Mouse (Mus musculus) monocyte, adult 5-6 weeks (primary cell): Measurements from ENCODE around the gene Ttc19. TPM values are rescaled to one million over a fixed set of nuclear protein-coding genes. Genes with fewer than 3 reads are reported as not detected.
A peak's percentile ranks its signal among the peaks of the same experiment; 100 is the strongest.
"Not testable (repeated sequence)": the region's sequence is repeated elsewhere in the genome, so short reads cannot be mapped to it uniquely, and the experiment has no call there.

Experiments used
- ATAC-seq: fragments of 153-309, 156-312 bp; replicated peaks from 2 replicates; pipeline ENCODE4 v1.8.0; 2017; ENCODE audit warnings: mild to moderate bottlenecking; ENCODE audit not compliant: low TSS enrichment, insufficient number of reproducible peaks, severe bottlenecking, poor library complexity, low FRiP score
- total RNA-seq: library from RNA; stranded (forward); fragments of 200-1000, 200-491, 200-594 nt; gene quantifications from 3 replicates; pipeline ENCODE4 v1.2.3, GENCODE M21; 2017

Gene Ttc19
- total RNA-seq, 1 experiment from 2014 or later, result 19.5 TPM

DNA sequence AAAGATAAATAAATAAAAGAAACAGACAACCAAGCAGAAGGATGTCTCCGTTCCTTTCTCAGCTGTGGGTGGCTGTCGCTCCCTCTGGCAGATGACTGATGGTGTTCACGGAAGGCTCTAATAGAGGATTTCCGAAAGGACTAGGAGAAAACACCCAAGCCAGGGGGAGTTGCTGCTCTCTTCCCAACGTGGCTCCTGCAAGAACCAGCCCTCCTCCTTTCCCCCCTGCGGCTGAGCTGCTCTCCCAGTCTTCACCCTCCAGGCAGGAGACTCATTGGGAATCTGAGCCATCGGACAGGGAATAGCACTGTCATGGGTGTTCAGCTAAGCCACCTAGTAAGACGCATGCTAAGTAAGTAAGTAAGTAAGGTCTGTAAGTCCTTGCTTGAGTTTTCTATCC is 4.2 kb upstream of the Ttc19 start:
- ATAC-seq, result no peak

DNA sequence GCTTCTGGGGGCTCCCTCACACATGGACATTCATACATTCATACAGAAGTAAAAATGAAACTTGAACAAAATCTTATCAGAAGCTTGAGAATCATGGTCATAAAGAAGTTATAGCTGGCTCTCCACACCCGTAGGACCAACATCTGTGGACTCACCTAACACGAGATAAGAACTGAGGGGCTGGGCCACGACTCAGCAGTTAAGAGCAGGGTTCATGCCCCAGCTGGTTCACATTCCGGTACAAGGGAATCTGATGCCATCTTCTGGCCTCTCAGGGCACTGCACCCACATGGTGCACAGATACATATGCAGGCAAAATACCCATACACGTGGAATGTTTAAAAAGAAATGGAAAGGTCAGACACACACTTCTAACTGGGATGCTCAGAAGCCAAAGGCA is 3.2 kb upstream of the Ttc19 start:
- peak; percentile 56 for ATAC-seq

DNA sequence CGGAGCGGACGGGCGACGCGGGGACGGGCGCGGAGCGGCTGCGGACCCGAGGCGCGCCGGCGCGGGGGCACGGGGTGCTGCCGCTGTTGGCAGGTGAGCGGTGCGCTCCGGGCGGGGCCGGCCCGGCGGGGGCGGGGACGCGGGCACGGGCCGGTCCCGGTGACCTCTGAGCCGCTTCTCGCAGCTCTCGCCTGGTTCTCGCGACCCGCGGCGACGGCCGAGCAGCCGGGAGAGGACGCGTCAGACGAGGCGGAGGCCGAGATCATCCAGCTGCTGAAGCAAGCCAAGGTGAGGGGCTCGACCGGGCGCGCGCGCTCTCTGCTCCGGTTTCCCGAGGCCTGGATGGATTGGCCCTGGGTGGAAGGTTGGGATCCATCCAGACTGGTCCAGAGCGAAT is 326 bp downstream of the Ttc19 start:
- no peak for ATAC-seq

DNA sequence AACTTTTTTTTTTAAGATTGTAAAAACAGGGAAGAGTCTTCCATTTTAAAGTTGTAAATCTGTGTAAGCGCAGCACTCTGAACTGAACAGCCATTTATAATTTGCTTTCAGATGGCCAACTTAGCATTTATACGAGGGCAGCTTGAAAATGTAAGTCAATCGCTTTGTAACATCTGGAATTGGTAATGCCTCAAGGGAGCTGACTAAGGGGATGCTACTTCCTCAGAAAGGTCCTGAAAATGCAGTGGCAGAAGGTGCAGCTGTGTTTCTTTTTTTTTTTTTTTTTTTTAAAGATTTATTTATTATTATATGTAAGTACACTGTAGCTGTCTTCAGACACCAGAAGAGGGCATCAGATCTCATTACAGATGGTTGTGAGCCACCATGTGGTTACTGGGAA is 2.7 kb downstream of the Ttc19 start:
- ATAC-seq, result not testable (repeated sequence)

DNA sequence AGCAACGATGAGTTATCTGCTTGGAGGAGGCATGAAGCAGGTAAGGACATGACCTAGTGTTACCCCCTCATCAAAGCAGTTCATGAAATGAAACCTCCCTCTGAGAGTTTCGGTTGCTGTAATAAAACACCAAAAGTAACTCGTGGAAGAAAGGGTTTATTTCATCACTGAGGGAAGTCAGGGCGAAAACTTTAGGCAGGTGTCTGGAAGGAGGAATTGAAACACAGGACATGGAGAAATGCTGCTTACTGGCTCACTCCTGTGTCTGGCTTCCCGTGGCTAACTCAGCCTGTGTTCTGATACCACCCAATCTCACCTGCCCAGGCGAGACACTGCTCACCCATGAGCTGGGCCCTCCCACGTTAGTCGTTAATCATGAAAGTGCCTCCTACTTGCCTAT is 3.7 kb downstream of the Ttc19 start:
- no peak for ATAC-seq

DNA sequence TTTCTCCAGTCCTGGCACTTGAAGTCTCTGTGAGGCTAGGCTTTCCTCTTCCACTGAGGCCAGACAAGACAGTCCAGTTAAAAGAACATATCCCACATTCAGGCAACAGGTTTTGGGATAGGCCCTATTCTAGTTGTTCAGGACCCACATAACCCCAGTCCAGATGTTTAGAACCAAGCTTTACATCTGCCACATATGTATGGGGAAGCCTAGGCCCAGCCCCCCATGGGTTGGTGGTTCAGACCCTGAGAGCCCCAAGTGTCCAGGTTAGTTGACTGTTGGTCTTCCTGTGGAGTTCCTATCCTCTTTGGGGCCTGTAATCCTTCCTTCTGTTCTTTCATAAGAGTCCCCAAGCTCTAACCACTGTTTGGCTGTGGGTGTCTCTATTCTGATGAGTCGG is 6.4 kb downstream of the Ttc19 start:
- ATAC-seq, result no peak

DNA sequence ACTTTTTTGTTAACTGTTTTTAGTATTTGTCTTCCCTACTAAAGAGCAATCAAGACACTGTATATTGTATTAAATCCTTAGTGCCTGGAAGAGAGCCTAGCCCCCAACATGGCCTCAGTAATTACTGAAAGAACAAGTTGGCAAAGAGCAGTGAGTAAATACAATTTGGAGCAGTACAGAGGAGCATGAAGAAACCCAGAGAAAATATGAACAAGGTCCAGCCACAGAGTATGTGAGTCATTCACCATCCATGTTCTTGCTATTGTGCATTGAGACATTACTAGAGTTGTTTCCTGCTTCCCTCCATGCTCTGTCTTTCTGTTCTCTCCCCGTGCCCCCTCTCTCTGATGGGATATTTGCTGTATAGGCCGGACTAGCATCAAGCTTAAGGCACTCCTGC is 12.8 kb downstream of the Ttc19 start:
- no peak for ATAC-seq

DNA sequence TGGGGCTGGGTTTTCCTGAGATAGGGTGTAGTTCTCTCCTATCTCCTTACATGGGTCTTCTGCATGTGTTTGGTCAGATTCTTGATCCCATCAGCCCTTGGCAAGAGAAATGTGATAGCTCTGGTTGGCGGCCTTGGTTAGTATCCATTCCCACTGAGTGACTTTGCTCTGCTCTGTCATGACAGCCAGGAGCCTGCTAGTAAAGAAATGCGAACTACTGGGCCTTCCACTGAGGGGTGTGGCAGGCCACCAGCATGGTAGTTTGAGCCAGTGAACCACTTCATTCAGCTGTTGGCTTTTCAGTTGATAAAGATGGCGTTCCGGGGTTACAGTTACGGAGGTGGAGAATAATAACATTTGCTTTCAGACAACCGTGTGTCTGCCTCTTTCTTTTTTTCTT is 17.6 kb downstream of the Ttc19 start:
- ATAC-seq, result no peak

DNA sequence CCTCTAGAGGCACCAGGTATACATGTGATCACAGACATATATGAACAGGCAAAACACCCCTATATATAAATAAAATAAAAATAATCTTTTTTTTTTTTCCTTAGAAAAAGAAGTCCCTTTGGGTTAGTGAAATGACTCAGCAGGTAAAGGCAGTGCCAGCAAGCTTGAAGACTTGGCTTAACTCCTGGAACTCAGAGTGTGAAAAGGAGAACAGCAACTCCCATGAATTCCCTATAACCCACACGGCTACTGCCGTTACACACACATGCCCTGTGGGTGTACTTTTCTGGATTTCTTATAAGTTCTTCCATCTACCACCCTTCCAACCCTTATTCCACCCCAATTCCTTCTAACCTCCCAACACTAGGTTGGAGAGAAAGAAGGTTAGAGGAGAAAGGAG is 24.6 kb downstream of the Ttc19 start:
- no peak for ATAC-seq

DNA sequence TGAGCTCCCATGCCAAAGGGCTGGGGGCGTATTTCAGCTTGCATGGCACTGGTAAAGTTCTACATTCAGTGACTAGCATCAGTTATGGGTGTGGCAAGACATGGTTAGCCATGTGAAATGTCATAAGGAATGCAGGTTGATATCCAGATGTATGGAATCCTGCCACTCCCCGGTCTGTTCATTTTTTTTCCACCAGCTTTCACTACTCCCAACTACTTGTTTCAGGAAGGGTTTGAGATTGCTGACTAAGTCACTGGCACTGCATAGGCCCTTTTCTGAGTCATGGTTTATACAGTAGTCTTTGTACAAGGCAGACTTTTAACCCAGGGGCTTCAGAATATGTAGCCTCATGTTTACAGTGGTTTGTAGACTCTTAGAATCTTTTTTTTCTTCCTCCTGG is 28.0 kb downstream of the Ttc19 start:
- no peak for ATAC-seq

DNA sequence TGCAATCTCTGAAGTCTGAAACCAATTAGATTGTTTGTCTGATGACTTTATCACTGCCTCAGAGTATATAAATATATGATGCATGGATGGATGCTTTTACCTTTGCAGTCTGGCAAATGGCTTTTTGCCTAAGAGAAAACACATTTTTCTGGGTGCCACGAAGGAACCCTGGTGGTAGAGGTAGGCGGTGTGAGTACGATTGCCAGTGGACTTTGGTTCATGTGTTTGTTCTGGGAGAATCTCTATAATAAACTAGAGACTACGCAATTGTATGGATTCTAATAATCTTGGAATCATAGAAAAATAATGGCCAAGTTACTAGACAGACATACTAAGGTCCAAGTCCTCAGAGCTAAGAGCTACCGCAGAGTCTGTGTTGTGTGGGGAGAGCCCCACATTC is 33.7 kb downstream of the Ttc19 start:
- ATAC-seq, result no peak

DNA sequence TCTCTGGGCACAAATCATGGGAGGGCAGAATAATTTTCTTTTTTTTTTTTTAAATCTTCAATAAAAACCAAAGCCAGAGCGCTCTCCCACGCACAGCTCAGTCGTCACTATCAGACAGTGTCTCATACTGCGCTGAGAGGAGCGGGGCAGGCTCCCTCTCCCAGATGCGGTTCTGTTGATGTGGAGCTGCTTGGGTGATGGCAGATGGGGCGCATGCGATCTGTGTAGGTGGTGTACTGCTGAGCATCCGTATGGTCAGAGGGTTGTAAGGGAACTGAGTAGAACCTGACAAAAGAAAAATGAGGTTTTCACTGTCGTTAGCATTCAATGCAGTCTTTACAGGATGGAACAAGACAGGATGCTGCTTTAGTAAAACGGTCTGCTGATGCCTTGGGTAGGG is 36.5 kb downstream of the Ttc19 start:
- no peak for ATAC-seq

DNA sequence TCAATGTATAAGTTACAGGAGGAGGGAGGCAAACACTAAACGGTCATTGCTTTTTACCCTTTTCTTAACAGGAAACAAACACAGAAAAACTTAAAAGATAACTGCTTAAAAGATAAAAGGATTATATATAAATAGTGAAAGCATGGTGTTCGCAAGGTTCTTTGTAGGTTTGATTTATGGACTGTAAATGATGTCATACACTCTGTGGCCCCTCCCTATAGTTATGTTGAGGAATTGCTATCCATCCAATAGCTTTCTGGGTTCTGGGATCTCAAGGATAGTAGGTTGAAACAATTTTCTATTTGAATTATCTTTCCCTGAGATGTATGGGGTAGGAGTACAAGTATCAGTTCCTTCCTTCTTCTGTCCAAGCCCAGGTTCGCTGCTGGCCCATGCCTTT is 38.8 kb downstream of the Ttc19 start:
- ATAC-seq, result no peak

DNA sequence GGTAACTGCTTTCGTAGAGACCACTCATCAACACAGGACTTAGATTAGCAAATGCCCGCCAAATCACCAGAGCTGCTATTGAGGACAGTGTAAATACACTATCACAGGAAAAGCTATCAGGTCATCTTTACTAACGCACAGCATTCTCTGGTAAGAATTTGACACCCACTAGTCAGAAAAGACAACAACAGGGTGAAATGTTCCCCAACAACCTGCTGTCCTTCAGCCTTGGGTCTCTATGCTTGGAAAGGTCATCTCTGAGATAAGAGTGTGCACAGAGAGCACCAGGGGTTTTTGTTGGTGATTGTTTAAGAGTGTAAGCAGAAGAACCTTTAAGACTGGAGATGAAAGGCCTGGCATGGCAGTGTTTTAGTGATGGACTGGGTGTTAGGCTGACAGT is 42.4 kb downstream of the Ttc19 start:
- no peak for ATAC-seq

DNA sequence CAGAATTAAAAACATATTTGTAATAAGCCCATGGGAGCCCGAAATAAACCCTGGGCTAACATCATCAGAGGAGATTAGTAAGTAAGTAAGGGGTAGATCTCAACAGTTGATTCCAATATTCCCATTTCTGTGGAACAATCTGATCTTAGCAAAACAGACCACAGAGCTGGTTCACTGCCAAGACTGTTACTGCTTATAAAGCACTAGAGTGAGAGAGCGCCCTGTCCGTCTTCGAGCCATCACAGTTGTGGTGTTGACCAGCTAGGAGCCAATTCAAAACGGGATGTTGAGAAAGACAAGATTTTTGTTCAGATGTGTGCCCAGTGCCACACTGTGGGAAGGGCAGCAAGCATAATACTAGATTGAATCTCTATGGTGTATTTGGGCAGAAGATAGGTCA is 49.9 kb downstream of the Ttc19 start:
- ATAC-seq, result no peak

DNA sequence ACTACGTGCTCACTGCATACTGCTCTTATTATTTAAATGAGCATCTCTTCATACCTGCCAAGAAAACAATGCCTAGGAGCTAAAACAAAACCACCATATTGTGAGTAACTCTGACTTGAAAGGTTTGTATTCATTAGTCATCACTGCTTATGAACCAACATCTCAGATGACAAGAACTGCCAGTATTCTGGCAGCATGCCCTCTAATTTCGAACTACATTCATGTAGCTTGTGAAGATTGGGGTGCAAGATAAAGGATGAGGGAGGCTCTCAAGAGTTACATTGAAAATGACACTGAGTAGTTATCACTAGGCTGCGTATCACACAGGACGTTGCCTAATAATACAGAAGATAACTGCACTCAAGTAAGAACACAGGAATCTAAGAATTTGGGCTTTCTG is 51.0 kb downstream of the Ttc19 start:
- ATAC-seq, result no peak

DNA sequence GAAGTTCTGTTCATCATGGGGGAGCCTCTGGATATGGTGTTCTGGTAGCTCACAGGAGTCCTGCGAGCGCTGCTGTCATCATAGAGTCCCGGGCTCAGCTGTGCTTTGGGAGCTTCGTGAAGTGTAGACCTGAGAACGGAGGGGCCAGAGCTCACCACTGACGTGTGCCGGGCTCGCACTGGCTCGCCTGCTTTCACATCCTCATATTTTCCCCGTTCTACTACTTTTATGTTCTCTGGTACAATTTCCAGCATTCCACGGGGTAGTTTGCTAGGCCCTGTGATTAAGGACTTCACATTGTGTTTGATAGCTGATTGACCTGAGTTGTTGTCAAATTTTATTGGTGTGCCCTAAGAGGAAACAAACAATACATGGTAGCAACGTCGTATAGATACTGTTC is 61.7 kb downstream of the Ttc19 start:
- no peak for ATAC-seq

DNA sequence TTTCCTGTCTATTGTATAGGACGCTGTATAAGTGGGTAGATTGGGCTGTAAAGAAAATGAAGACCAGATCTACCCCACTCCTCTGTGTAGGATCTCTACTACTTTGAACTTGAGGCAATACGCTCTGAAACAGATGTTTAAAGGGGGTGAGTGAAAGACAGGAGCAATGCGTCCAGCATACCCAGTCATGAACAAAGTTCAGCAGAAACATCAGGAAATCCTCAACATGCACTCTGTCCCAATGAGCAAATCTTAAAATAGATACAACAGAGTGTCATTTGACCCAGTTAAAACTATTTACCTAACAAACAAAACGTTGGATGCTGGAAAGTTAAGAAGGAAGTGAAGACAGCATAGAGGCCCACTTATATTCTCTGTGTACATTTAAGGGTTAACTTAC is 70.7 kb downstream of the Ttc19 start:
- ATAC-seq, result no peak

DNA sequence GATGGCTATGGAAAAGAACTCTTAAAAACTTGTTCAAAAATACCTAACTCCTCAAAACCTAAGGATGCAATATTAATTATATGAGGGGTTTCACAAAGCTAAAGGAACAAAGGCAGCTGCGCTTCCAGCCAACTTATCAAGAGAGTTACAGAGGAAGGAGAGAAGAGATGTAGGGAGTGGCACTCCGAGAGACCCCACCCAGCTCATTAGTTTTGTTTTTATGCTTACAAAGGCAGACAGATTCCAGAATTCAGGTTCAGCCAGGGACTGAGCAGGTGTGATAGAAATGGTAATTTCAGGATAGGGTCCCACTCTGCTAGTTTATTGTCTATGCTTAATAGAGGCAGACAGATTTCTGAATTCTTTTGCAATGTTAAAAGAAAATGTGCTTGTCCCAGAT is 73.9 kb downstream of the Ttc19 start:
- ATAC-seq, result no peak

DNA sequence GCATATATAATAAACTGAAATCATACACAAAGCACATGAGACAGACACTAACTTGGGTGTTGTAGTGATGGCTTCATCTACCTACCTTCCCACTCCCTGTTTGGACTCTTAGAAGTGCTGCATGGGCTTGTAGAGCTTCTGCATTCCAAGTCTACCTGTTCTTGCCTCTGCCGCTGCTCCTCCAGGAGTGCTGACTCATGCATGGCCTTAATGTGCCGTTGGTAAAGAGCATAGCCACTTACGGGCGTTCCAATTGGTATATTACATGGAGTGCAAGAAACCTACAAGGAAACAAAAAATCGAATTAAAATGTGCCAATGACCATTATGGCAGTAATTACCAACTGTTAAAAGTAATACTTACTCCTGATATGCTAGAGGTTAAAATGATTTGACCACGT is 85.6 kb downstream of the Ttc19 start:
- no peak for ATAC-seq

DNA sequence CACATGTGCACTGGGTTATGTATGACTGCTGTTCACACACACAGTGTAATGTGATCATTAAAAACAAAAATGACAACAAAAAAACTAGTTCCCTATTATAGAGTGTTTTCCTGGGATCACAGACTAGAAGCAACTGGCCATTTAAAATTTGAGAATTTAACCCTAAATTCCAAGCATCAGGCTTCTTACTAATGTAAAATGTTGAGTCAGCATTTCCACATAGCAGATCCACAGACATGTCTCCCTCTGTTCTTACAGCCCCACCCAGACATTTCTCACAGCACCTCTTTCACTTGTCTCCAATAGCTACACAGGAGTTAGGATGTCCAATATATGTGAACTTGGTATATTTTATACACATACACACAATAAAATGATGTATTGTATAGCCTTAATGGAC is 88.7 kb downstream of the Ttc19 start:
- ATAC-seq, result no peak

DNA sequence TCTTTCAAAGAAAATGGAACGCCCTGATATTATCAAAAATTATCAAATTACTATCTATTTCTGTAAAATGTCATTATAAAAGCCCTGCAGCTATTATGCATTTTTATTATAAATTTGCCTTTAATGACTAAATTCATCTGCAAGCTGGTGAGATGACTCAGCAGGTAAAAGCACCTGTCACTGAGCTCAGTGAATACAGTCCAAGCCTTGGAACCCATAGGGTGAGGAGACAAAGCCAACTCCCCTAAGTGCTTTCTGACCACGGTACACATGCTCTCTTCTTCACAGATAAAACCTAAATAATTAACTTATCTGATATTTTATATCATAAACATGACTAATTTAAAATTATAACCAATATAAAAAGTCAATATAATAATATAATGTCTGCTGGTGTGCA is 90.5 kb downstream of the Ttc19 start:
- ATAC-seq, result no peak
